1 mouse cellular context compared by ENCODE assay signal in the genomic region with DNA sequence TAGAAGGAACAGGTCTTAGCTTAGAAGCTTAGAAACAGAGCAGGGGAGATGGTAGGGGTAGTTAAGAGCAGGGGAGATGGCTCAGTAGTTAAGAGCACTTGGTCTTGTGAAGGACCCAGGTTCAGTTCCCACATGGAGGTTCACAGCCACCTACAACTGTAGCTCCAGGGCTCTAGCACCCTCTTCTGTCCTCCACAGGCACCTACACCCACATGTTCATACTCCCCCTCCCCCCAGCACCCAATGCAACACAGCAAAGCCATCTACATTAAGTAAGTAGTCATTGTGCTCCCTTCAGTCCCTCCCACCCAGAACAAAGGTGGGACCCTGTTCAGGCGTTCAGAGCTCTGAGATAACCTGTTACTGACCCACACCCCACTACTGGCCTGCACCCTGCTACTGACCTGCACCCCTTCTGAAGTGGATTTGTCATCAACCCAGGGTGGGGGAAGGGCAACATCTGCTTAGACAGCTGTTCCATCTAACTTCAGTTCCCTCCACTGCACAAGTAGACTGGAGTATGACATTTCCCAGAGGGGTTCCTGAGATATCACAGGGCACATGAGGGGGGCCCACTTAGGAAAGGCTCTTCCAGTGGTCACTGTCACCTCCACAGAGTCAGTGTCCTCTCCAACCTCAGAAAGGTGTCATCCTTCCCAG.
TF ChIP-seq lines count a peak whose summit lies in the region.

No protein-coding gene starts in this region.

TF ChIP-seq in CH12.LX, 34 proteins besides CTCF, POLR2A, EP300 and RAD21:
- TF ChIP-seq UBTF (IDR thresholded peaks at IDR 0.05; ENCODE audit: low read depth, low read length), result no peak
- TF ChIP-seq CHD2 (IDR thresholded peaks at IDR 0.05; ENCODE audit: low read length), result peak; percentile 79
TF ChIP-seq in CH12.LX: peak in this region for 1.
